Mouse (Mus musculus) C3H10T1/2 (cell line): ENCODE measurements around the gene Sptssa. TPM values are rescaled to one million over a fixed set of nuclear protein-coding genes. Genes with fewer than 3 reads are reported as not detected.

Experiments used
- polyA plus RNA-seq, 2 experiments: library from polyadenylated mRNA; unstranded; fragments of >200 nt; fragmentation: generic; extraction: Trizol; gene quantifications; one replicate each; pipeline ENCODE4 v1.2.1; 2012; ENCODE audit warnings: missing spikeins in 2 of 2

Gene Sptssa
- polyA plus RNA-seq, result 10 to 100 TPM in 1 of 2 experiments, 1 to 10 TPM in 1; 3.8 to 40.8 TPM

GRCm38 (mm10) chr12:54656396-54657171 lies at the start of gene Sptssa:
TSS of gene Sptssa (minus strand) at chr12:54656573.

GRCm38 (mm10) chr12:54695511-54696241 lies 39.3 kb upstream of the Sptssa start, which contains the start of gene Eapp:
TSS of gene Eapp (minus strand) at chr12:54695897.

Other genes starting within 250 kb of the Sptssa start
- 10 to 100 TPM in 1 of 2 experiments, 1 to 10 TPM in 1; 7.9 to 28.8 TPM for gene Eapp, start 39.3 kb upstream of the Sptssa start, polyA plus RNA-seq
- gene Snx6, start 139.1 kb upstream of the Sptssa start, polyA plus RNA-seq, result 10 to 100 TPM in 1 of 2 experiments, 1 to 10 TPM in 1; 3.1 to 39.0 TPM
- 10 to 100 TPM; 11.4 to 31.2 TPM for gene Cfl2, start 206.3 kb upstream of the Sptssa start, polyA plus RNA-seq